In genomic region chr7:89155741-89156140, GRCm38 (mm10) we compare ENCODE assay signal across 22 mouse cellular contexts.
DNase-seq lines count a peak whose midpoint lies in the region; ATAC-seq and TF ChIP-seq lines count a peak whose summit lies in the region.
"Had no signal": no experiment of that assay in that cellular context is flagged by ENCODE, and none has a peak within 500 bp of the region (broad histone marks: within the 10 kb centered on the region; RNA-seq: fewer than 3 reads in every experiment).

No protein-coding gene starts in this region.

- no peaks in the 10 kb centered on the region for H3K9me3 ChIP-seq in embryonic facial prominence, embryonic 14.5 days (ENCODE audit: control insufficient read depth, low read length)
- H3K9me3 ChIP-seq in embryonic facial prominence, embryonic 10.5 days: no peaks in the 10 kb centered on the region
- no peaks in the 10 kb centered on the region for H3K9me3 ChIP-seq in heart, embryonic 15.5 days (replicated peaks)
- H3K9me3 ChIP-seq: embryonic facial prominence, embryonic 13.5 days; forebrain, embryonic 12.5 days; hindbrain, embryonic 12.5 days had no signal

- no peaks in the 10 kb centered on the region for H3K79me2 ChIP-seq in myocyte (ENCODE audit: control insufficient read depth, insufficient read depth)

- no peak for TF ChIP-seq POLR2A in lung, adult 2 months (IDR thresholded peaks at IDR 0.05; ENCODE audit: borderline replicate concordance, extremely low read depth, low read depth, low read length)
- no peak for TF ChIP-seq POLR2A in myocyte (IDR thresholded peaks at IDR 0.05; ENCODE audit: insufficient read length, low read depth)

- H3K4me1 ChIP-seq in embryonic facial prominence, embryonic 14.5 days (ENCODE audit: control insufficient read depth, insufficient read depth, low read length): no peaks in the 10 kb centered on the region; the same call in 1 of the 2 replicates
- no peaks in the 10 kb centered on the region; the same call in 1 of the 2 replicates for H3K4me1 ChIP-seq in embryonic facial prominence, embryonic 10.5 days
- H3K4me1 ChIP-seq in heart, embryonic 15.5 days (replicated peaks): peaks cover 10% of the 10 kb centered on the region
- H3K4me1 ChIP-seq in lung, adult 2 months (ENCODE audit: control insufficient read depth, insufficient read depth, low read length): no peaks in the 10 kb centered on the region; the same call in 1 of the 2 replicates
- H3K4me1 ChIP-seq: forebrain, embryonic 12.5 days had no signal

- H3K9ac ChIP-seq in embryonic facial prominence, embryonic 14.5 days (ENCODE audit: low read depth, low read length): no peak overlapping the region
- H3K9ac ChIP-seq in heart, embryonic 15.5 days: no peak overlapping the region
- H3K9ac ChIP-seq: embryonic facial prominence, embryonic 13.5 days; forebrain, embryonic 12.5 days; hindbrain, embryonic 12.5 days had no signal

- TF ChIP-seq CTCF in lung, adult 2 months (IDR thresholded peaks at IDR 0.05; ENCODE audit: insufficient read depth, low read length): no peak

- H3K27ac ChIP-seq in embryonic facial prominence, embryonic 14.5 days (replicated peaks; ENCODE audit: low read depth, low read length): peak overlapping the region; percentile 48; the same call in 1 of the 2 replicates
- H3K27ac ChIP-seq in embryonic facial prominence, embryonic 10.5 days (replicated peaks): no peak overlapping the region
- peak overlapping the region; percentile 62 for H3K27ac ChIP-seq in heart, embryonic 15.5 days
- H3K27ac ChIP-seq: embryonic facial prominence, embryonic 13.5 days; forebrain, embryonic 12.5 days; hindbrain, embryonic 12.5 days had no signal

- intact Hi-C loops in heart, postnatal 25 days (cut with DNase I): no loop called here

- peak; percentile 50 for ATAC-seq in embryonic facial prominence, embryonic 14.5 days (ENCODE audit: low read depth)
- ATAC-seq in heart, embryonic 15.5 days (replicated peaks; ENCODE audit: insufficient number of reproducible peaks, insufficient read depth, low FRiP score, low read depth): no peak; the same call in 1 of the 2 replicates
- ATAC-seq: intestine, embryonic 16.5 days had no signal

- H3K27me3 ChIP-seq in embryonic facial prominence, embryonic 14.5 days (replicated peaks; ENCODE audit: control insufficient read depth, insufficient read depth, low read length): no peaks in the 10 kb centered on the region
- H3K27me3 ChIP-seq in embryonic facial prominence, embryonic 10.5 days (replicated peaks; ENCODE audit: low read depth, poor library complexity, severe bottlenecking): no peaks in the 10 kb centered on the region
- no peaks in the 10 kb centered on the region for H3K27me3 ChIP-seq in heart, embryonic 15.5 days
- H3K27me3 ChIP-seq in myocyte (ENCODE audit: control insufficient read depth, insufficient read depth, insufficient read length): no peaks in the 10 kb centered on the region
- H3K27me3 ChIP-seq: embryonic facial prominence, embryonic 13.5 days; forebrain, embryonic 12.5 days; hindbrain, embryonic 12.5 days had no signal

- no peak overlapping the region for H3K4me2 ChIP-seq in embryonic facial prominence, embryonic 14.5 days (ENCODE audit: low read depth, low read length)
- no peak overlapping the region for H3K4me2 ChIP-seq in heart, embryonic 15.5 days
- peak overlapping the region; percentile 46 for H3K4me2 ChIP-seq in myocyte (ENCODE audit: low read depth)
- H3K4me2 ChIP-seq: embryonic facial prominence, embryonic 13.5 days; forebrain, embryonic 12.5 days; hindbrain, embryonic 12.5 days had no signal

- peaks cover 24% of the 10 kb centered on the region for H3K36me3 ChIP-seq in embryonic facial prominence, embryonic 14.5 days (ENCODE audit: control insufficient read depth, insufficient read depth, low read length)
- peaks cover 22% of the 10 kb centered on the region for H3K36me3 ChIP-seq in embryonic facial prominence, embryonic 10.5 days (replicated peaks)
- peaks cover 11% of the 10 kb centered on the region; the same call in 1 of the 2 replicates for H3K36me3 ChIP-seq in heart, embryonic 15.5 days
- peaks cover 9% of the 10 kb centered on the region for H3K36me3 ChIP-seq in myocyte (ENCODE audit: control insufficient read depth, insufficient read depth)
- H3K36me3 ChIP-seq: forebrain, embryonic 12.5 days; hindbrain, embryonic 12.5 days had no signal

- H3K4me3 ChIP-seq in embryonic facial prominence, embryonic 14.5 days (ENCODE audit: low read depth, low read length): no peak overlapping the region
- H3K4me3 ChIP-seq in embryonic facial prominence, embryonic 10.5 days: no peak overlapping the region
- no peak overlapping the region for H3K4me3 ChIP-seq in heart, embryonic 15.5 days
- H3K4me3 ChIP-seq in lung, adult 2 months (replicated peaks; ENCODE audit: extremely low read depth, low read depth, low read length): no peak overlapping the region
- no peak overlapping the region for H3K4me3 ChIP-seq in myocyte
- H3K4me3 ChIP-seq: embryonic facial prominence, embryonic 13.5 days; forebrain, embryonic 12.5 days; hindbrain, embryonic 12.5 days had no signal

- no peak overlapping the region for H3ac ChIP-seq in myocyte (ENCODE audit: control insufficient read depth, insufficient read length)

- 62% methylated on average over 7 of the region's 7 CpGs for WGBS in embryonic facial prominence, embryonic 14.5 days
- WGBS in embryonic facial prominence, embryonic 10.5 days: 83% methylated on average over 7 of the region's 7 CpGs
- 49% methylated on average over 7 of the region's 7 CpGs for WGBS in heart, embryonic 15.5 days
- WGBS in lung, adult 2 months: 51% methylated on average over 7 of the region's 7 CpGs

- peak; percentile 61 for DNase-seq in embryonic facial prominence, embryonic 14.5 days (ENCODE audit: low spot score)
- DNase-seq in embryonic facial prominence, embryonic 10.5 days (ENCODE audit: low spot score): no peak
- no peak for DNase-seq in heart, postnatal 25 days (ENCODE audit: low spot score)
- DNase-seq in lung, postnatal 36 days: peak; percentile 24
- no peak for DNase-seq in lung, adult 2 months
- DNase-seq in testis, postnatal 14 days (ENCODE audit: low spot score): no peak
- DNase-seq: adrenal gland, postnatal 14 days; cerebellum, adult 2 months; gastrocnemius, postnatal 25 days; kidney, postnatal 25 days; layer of hippocampus, adult 9-11 months; liver; lung, adult 18-20 months; midbrain, embryonic 14.5 days; retina, postnatal 1 day; thymus, adult 18-20 months had no signal

TF ChIP-seq in myocyte, 11 proteins besides CTCF, POLR2A, EP300 and RAD21:
- TF ChIP-seq MYOD1 (IDR thresholded peaks at IDR 0.05; ENCODE audit: control insufficient read depth in 1 of 3, insufficient read length in 2 of 3, low read depth in 2 of 3) (peak in 1 of 3 experiments; percentile 31), CEBPB (IDR thresholded peaks at IDR 0.05; ENCODE audit: insufficient read depth, poor library complexity, severe bottlenecking) (no peak)

Comparison
In these comparisons a context has a peak if more than half of its experiments do, and no peak if none do; other contexts are left out.
1. DNase-seq: peak in embryonic facial prominence, embryonic 14.5 days (single experiment) and lung, postnatal 36 days (single experiment); none in embryonic facial prominence, embryonic 10.5 days (single experiment), heart, postnatal 25 days (single experiment), lung, adult 2 months (single experiment) and testis, postnatal 14 days (single experiment).